Mouse (Mus musculus) cerebellum, adult 11-12 months (tissue): ENCODE measurements around the gene Kif7.
A peak's percentile ranks its signal among the peaks of the same experiment; 100 is the strongest.

Experiments
- DNase-seq: peaks from one replicate; pipeline ENCODE4 v3.0.0; 2022

Kif7 gene

DNA sequence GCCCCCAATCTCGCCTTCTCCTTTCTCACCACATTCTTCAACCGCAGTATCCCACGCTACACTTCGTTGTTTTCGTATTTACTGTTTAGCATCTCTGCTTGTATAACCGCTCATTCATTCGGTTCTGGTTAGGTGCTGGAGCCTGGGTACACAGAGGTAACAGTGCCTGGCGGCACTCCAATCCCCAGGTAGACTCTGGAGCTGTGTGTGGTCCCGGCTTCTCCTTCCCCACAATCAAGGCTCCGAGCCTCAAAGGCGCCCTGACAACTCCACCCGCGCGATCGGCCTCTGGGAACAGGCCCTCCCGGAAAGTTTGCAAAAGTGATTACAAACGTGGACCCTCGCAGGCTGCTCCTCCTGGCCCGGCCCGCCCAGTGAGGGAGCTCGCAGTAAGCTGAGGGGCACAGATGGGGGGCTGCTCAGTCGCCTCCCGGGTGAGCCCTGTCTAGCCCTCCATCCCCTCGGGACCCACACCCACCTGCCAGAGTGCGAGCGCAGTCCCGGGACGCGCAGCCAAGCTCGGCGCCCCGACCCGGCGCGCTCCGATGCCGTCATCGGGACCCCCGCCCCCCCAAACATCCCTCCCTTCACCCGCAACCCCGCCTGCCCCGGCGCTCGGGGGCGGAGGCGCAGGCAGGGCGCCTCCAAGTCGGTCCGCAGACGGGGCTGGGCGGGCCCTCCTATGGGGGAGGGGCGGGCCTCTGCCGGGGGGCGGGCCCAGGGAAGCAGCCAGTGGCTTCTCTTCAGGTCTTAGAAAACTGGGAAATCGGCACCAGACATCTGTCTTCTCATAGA is at the start of gene Kif7:
Gene Kif7 (minus strand): TSS at position 534 of the 795 bp plus-strand sequence.
- no peak for DNase-seq

DNA sequence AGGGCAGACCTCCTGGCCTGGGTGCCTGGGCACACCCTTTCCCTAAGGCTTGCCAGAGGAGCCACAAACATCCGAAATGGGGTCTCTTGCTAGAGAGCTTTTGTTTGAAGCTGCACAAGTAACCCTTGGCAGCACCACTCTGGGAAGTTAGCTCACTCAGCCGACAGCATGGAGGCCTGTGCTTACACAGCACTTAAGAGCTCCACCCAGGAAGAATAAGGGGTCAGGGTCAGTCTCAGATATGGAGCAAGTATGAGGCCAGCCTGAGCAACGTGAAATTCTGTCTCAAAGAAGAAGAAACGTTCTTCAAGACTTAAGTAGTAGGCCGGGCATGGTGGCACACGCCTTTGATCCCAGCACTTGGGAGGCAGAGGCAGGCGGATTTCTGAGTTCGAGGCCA is 46.6 kb upstream of the Kif7 start:
- no peak for DNase-seq

DNA sequence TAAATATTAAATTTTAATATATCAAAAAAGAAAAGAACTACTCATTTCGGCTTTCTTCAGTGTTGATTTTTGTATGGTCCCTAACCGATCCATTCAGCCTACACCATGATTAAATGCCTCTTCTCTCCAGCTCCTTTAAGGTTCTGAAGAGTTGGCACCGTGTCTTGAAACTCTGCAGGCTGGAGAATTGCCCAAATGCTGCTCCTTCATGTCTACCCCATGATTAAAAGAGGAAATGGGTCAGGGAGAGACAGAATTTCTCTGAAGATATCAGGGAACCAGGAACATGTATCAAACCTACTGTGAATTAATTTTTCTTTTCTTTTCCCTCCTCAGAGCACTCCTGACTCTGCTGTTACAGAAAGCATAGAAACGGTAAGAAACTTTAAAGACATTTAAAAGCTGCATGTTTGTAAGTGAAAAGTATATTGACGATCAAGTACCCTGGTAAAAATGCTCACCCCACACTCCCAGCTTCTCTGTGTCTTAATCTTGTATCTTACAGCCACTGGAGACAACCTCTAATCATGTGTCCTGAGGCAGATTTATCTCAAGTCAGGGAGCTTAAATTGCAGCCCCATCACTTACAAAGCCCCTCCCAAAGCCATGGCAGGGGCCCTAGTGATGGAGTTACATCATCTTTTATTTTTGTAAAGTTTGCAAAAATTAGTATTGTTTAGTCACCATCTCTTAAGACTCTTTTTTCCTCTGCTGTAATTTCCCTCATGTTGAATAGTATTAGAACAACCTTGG is 45.8 kb upstream of the Kif7 start:
- no peak for DNase-seq

DNA sequence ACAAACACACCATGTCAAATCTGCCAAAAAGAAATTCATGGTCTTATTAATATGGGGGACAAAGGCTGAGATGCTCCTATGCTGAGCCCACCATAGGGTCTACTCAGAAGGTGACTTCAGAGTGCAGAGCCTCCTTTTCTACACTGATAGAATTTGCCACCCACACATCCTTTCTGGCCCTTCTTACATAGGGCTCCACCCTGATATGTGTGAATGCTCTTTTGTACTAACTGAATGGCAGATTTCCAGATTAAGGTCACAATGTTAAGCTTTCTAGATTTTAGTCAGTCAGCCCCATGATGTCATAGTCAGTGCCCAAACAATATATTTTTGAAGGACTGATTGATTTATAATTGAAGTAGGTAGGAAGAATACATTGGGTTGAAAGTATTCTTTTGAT is 44.2 kb upstream of the Kif7 start:
- DNase-seq, result no peak

DNA sequence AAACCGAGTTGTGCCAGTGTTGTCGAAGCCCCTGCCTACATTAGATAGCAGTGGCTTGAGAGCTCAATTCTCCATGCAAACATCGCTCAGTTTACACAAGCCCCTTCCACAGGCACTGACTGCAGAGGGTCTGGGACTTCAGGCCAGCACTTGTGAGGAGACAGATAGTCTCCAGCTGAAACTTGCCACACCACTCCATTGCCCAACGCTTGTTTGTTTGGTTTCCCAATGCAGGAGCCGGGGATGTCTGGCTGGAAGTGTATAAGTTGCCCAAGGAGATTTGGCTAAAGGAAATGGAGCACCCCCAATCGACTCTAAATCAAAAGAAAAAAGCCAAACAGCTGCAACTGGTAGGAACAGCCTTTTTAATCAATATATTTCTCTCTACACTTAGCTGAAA is 42.7 kb upstream of the Kif7 start:
- DNase-seq, result no peak

DNA sequence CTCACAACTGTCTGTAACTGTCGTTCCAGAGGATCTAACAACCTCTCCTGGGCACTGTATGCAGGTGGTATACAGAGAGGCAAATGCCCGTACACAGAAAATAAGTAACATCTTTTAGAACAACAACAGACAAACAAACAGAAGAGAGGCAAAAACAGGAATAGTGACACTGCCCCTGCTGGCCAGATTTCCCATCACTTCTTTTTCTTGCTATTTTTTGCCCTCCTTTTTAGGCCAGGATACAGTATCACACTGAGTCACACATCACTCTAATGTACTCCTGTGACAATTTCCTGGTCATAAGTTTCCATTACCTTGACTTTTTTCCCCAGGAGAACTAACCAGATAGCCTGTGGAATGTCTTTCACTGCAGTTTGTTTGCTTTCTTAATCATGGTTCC is 40.8 kb upstream of the Kif7 start:
- DNase-seq, result no peak

DNA sequence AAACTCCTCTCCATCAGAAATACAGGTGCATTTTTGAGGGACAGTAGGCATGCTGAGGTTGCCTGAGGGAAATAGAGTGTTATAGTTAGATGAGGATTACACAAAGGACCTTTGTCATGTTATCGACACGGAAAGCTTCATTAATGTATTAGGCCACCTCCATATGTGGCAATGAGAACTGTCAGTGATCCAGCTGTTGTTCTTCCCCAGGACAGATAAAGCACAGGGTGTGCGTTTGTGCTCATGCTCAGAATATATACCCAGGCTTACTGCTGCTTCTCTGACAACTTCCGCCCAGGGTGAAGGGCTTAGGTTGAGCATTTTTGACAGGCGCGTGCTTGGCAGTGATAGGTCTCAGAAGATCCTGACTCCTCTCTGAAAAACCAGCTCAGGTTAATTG is 34.0 kb upstream of the Kif7 start:
- no peak for DNase-seq

DNA sequence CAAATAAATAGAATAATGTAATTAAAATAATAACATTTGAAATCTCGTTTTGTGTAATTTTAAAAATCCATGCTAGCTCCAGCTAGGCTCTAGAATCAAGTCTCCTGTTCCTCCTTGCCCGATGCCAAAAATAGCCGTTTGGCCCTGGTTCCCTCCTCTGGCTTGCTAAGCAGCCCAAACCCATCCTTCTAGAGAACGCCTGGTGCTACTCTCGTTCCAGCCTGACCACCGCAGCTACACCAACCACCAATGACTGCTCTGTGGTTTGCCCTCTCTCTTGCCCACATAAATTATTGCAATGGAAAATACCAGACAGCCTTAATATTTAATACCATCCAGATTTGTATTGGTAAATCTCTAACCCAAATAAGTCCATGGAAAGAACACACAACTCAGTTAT is 32.1 kb upstream of the Kif7 start:
- no peak for DNase-seq

DNA sequence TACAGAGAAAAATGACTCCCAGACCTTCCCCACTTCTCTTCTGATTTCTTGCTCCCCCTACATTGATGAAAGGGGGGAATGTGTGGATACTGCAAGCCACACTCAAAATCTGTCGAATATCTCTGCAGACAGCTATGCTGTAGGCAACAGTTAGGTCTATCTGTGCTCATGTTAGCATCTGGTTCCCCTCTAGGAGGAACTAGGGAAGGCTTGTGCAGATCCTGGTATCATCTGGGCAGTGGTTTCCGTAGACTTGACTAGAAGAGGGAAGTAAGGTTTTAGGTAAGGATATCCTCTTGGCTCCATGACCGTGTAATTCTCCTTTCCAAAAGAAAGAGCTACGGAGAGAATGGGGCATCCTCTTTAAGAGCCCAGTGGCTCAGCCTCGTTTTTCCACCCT is 29.1 kb upstream of the Kif7 start:
- DNase-seq, result no peak

DNA sequence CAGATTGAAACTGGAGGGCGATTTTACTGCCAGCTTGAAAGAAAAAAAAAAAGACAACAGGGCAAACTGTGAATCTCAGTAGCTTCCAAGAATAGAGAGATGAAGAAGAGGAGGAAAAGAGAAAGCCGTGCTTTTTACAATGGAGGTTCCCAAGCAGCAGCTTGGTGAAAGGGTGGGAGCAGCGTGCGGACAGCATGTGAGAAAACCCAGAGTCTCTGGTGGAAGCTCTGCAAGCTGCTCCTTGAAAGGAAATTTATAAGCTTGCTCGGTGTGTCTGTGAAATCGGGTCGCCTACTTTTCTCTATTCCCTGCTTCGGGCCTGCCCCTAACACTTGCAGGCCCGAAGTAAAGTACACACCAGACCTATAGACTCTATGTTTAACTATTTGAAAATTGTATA is 28.5 kb upstream of the Kif7 start:
- DNase-seq, result no peak

DNA sequence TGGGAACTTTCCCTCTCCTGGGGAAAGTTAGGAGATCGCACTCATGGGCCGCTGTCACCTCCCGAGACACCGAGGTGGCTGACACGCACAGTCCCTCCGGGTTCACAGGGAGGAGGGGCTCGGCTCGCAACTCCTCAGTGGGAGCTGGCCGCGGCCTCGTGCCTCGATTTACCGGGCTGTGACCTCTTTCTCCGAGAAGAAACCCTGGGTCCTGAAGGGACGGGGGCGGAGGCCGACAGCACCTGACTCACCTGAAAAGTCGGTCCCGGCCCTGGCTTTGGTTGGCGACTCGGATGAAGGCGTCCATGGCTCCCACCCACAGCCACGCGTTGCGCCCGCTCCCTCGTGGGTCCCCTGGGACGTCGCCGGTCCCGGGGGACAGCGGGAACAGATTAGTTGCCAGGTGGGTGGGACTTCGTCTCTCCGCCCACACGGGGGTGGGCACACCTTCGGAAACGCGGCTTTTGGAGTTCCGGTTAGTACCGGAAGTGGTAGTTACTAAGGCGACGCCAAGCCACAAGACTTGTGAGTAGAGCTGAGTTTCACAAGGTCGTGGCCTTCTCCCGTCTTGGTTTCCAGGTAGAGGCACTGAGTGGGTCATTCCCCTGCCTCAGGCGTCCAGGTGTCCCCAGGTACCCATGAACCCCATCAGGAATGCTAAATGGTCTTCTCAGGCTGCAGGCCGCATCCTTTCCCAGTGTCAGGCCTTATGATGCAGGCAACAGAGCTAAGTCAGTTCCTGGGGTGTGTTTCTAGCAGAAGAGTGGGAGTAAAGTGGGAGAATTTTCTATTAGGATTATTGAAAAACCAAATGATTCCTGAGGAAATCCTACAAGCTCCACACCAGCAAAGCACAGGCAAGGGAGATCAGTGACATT is 27.4 kb upstream of the Kif7 start, which contains the start of the genes Pex11a and Wdr93:
Gene Pex11a (minus strand): TSS at position 473 of the 878 bp plus-strand sequence.
Gene Wdr93 (plus strand): TSS at position 505 of the 878 bp plus-strand sequence.
- peak; percentile 72 for DNase-seq

DNA sequence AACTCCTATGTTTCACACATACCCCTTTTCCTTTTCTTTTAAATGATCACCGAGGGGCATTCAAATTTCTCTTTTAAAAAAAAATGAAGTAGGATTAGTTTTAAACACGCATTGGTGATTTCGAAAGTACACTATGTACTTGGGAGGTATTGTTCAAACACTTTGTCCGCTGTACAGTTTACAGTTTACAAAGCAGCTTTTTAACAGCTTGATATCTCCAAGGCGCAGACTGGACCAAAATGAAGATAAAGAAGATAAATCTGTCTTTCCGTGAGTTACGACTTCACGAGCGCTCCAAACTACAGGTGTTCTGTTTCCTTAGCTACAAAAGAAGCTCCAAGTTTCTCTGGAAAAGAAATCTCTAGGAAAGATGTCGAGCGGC is 26.7 kb upstream of the Kif7 start:
- no peak for DNase-seq

DNA sequence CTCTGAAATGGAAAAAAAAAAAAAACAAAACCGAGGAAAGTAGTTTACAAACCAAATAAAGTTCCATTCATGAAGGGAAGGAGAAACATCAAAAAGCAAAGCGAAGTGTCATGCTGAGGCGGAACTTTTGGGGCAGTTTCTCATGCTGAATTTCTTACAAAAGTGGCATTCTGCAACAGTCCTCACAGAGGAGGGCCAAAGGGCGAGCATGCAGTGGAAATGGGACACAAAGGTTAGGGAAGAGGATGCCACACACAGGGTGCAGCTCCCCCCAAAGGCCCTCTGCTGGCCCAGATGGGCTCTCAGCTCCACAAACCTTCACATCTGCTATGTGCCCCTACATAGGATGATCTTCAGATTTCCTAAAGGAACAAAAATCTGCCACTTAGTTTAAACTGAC is 24.8 kb upstream of the Kif7 start:
- no peak for DNase-seq

DNA sequence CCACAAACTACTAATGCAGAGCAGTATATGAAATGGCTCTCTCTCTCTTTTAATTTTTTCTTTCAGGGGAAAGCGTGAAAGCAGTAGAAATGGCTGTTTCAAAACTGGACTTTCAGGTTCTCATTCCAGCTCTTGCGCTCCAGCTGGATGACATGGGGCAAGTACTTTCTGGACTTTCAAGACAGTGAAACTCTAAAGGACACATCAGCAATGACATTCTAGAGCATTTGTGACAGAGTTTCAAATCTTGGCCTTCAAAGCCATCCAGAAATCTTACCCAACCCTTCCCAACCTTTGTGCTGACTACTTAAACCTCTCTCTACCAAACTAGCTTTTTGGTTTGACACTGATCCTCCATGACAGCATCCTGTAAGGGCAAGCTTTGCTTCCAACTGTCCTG is 23.4 kb upstream of the Kif7 start:
- no peak for DNase-seq

DNA sequence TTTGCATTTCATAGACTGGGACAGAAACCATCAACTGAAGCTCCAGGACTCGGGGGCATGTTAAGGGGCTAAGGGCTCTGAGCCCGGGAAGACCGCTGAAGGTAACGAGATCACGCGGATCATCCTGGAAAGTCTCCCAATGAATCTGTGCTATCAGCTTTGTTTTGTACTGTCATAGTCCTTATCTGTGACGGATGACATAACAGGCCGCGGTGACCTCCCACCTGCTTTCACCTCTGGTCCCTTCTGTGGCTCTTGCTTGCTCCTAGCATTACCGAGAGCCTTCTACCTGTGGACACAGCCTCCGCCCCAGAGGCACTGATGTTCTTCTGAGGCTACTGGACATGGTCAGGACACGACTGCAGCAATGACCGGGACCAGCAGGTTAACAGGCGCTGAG is 21.0 kb upstream of the Kif7 start:
- no peak for DNase-seq

DNA sequence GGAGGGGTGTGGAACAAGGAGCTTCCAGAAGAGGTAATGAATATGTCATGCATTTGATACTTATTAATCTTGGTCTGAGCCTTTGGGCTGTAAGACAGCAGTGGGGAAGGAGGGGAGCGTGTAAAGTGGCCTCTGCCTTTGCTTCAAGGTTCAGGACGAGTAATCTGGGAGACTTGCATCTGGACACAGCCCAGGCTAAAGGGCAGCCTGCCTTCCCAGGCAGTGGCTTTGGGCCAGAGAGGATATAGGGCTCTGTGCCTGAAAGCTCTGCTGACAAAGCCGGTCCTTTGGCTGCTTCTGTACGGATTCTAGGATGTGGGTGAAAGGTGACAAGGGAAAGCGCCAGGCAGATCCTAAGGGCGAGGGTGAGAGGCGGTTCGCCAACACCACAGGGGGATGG is 19.0 kb upstream of the Kif7 start:
- DNase-seq, result no peak

DNA sequence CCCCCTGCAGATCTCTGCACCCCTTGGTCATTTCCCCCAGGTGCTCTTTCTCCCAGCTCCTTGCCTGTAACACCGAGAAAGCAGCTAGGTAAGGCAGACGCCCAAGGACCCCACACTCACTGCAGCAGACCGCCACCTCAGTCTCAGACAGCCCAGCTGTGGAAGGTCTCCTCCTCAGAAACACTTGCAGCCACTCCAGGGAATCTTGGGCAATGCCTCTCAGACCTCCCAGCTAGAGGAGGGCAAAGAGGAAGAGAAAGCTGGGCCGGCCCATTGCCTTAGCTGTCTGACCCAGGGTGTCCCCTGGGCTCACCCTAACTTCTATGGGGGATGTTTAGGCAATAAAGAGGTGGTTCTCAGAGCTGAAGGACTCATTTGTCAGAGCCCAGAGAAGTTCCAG is 17.1 kb upstream of the Kif7 start, which contains the start of gene Plin1:
Gene Plin1 (minus strand): TSS at position 282 of the 400 bp plus-strand sequence.
- DNase-seq, result no peak

DNA sequence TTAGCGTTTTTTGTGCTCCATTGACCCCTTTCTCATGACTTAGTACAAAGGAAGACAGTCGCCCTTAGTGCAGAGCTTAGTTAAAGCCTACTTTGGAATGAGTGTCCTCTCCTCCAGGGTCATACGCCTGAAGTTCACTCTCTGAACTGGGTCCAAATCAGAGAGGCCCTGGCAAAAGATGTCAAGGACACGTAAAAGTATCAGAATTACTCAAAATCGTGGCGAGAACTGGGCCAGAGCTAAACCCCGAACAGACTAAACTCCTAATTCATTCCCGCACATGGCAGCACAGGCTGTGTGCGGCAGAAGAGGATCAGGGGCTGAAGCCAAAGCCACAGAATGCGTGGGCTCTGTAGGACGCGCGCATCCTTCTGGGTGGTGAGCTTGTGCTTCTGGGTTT is 15.9 kb upstream of the Kif7 start:
- DNase-seq, result no peak

DNA sequence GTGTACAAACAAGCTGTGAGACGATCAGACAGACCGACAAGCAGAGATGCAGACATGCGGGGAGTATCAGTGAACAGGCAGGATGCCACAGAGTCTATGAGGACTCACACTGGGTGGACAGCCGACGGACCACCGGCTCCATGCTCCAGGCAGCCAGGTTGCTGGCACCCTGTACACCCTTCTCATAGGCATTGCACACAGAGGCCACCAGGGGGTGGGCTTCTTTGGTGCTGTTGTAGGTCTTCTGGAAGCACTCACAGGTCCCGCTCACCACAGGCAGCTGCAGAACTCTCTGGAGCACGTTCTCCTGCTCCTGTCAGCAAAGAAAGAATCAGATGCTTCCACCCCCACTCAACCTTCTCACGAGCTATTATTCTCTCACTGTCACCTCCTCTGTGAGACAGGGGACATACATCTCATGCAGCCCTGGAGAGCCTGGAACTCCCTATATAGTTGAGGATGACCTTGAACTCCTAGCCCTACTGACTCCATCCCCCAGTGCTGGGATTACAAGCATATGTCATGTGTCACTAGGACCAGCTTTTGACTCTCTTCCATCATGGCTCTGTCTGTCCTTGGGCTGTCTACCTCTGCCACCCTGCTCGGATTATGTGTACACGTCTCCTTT is 14.3 kb upstream of the Kif7 start:
- DNase-seq, result no peak

DNA sequence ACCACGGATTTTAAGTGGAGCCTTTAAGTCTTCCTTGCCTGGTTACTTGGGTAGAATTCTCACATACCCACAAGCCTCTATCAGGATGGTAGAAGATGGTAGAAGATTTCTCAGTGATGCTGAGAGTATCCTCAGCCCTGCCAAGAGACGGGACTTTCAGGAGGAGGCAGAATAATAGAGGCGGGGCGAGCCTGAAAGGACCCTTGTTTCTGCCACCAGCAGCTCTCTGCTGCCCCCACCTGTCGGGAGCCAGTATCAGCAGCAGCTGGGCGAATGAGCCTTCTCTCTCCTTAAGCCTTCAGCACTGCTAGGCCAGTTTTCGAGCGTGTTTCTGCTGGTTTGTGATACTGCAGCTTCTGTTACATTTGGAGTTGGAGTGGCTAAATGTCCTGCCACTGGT is 13.6 kb upstream of the Kif7 start:
- DNase-seq, result no peak

DNA sequence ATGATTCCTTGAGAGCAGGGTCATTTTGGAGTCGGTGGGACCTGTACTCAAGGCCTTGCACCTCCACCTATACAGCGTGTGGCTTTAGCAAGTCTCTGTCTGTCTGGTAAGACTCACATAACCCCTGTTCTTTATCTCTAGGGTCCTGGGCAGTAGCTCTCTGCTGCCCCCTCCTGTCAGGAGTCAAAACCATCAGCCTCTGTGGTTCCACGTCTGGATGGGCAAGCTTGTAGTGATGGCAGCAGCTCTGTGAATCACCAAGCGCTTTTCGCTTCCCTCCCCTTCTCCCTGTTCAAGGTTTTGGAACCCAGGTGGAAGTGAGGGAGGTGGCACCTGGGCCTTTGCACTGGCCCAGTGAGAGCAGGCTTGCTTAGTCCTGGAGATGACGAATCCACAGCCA is 12.7 kb upstream of the Kif7 start:
- DNase-seq, result no peak

DNA sequence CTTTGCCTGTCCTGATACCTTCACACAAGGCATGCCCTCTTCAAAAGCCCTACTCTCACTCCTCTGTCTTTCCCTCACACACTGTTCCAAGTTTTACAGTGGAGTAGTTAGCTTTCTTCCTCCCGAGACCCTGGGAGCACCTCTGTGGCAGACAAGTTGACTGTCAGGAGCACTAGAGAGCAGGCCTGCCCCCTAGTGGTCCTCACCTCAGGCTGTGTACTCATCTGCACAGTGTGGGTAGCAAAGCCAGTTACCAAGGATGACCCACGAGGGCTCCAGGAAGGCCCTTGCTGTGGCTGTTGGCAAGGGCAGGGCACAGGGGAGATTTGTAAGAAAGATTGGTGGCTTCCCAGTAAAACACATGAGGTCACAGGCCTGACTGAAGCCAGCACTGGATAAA is 11.6 kb upstream of the Kif7 start:
- DNase-seq, result no peak
